Mouse (Mus musculus): ENCODE measurements around the gene Ltb. TPM values are rescaled to one million over a fixed set of nuclear protein-coding genes. Genes with fewer than 3 reads are reported as not detected.

Ltb gene
- 4.6 and 6.7 TPM in 2 replicates for polyA plus RNA-seq (2012; rRNA removed)

DNA sequence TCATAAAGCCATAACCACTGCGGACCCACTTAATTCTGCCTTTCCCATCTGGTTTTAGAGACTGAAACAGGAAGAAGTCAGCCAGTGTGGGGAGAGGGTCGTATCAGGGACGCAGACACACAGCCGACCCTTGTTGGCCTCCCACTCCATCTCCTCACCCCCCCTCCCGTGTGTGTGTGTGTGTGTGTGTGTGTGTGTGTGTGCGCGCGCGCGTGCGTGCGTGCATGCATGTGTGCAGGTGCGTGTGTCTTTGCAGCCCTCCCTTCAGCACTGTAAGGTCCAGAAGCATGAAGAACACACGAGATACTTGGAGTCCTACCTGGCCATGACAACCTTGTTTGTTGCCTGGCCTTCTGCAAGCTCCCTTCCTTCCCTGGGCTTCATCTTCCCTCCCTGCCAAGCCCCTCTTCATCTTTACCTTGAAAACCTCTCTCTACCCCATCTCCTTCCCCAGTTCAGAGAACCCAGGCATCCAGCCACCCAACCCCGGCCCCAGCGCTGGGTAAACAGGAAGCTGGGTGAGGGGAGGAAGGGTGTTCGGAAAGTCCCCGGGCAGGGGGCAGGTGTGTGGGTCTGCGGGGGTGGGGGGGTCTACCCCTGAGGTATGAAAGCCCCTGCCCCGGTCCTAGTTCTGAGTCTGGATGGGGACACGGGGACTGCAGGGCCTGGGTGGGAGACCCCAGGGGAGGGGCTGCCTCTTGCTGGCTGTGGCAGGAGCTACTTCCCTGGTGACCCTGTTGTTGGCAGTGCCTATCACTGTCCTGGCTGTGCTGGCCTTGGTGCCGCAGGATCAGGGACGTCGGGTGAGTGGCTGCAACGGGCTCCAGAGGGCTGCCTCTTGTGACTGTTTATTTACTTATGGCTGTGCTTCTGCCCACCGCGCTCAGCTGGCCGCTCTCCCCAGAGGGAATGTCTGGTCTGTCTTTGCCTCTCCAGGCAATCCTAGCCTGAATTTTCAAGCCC is at the start of gene Ltb:
Ltb (plus strand) TSS at position 559 of the 963 bp plus-strand sequence.

DNA sequence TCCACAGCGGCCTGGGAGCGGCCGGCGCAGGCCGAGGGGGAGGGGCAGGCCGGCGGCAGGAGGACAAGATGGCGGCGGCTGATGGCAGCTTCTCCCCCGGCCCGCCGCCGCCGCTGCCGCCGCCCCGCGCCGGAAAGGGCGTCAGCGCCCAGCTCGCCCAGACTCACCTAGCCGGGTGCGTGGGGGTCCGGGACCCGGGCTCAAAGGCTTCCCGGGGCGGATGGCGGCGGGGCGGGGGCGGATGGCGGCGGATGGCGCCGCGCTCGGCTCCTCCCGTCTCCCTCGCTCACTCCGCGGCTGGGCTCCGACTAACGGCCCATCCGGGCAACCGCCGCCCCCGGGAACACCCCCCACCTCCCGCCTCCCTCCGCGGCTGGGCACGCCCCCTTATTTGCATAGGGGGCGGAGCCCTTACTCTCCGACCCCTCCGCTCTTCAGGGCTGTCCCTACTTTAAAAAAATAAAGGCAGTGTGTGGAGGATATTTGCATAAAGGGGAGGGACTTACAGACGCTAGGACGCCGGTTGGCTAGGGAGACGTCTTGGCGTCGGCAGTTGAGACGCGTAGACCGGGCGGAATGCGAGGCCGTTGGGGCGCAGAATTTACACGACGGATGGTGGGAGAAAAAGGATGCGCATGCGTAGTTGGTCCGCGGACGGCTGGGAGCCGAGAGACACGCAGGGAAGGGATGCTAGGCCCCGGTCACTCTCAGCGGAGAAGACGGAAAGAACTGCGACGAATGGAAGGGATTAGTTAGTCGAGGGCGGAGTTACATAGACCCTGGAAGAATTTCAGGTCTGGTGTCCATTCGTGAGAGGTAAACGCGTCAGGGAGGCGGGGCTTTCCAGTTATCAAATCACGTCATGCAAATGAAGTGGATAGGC is 29.4 kb upstream of the Ltb start, which contains the start of gene Prrc2a:
Prrc2a (minus strand) TSS at position 330 of the 883 bp plus-strand sequence.

DNA sequence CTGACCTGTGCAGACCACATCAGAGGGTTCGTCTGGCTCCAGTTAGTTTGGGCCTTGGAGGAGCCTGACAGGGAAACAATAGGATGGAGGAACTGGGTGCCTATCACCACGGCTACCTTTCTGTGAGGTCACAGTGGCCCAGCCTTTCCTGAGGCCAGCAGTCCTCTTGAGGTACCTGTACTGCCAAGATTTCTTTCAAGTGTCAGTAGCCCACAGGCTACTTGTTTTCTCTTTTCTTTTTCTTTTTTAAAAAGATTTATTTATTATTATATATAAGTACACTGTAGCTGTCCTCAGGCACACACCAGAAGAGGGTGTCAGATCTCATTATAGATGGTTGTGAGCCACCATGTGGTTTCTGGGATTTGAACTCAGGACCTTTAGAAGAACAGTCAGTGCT is 18.3 kb upstream of the Ltb start, which contains the start of gene Aif1:
Aif1 (minus strand) TSS at position 101 of the 400 bp plus-strand sequence.

DNA sequence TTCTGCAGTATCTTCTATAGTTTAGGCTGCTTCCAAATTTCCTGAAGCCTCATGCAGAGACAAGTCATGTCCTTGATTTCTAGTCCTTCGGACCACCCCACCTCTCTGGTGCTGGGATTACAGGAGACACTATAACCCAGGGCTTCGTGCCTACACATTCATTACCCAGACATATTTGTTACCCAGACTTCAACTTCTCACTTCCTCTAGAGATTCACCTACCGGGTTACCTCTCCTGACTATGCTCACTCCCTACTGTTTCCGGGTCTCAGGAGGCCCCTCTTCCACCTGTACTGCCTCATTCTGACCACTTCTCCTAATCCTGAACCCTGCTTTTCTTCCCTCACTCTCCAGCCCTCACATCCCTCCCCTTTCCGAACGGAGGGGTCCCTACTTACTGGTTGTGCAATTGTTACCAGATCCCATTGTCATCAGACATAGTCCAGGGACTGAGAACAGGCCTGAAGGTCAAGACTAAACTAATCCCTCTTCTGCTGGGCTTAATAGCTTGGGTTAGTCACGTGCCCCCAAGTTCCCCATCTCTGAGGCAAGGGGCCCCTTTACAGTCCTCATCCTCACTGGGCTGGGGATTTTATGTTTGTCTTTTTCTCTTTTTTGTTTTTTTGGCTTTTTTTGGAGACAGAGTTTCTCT is 6.2 kb upstream of the Ltb start, which contains the start of gene Lst1:
Lst1 (minus strand) TSS at position 481 of the 652 bp plus-strand sequence.

DNA sequence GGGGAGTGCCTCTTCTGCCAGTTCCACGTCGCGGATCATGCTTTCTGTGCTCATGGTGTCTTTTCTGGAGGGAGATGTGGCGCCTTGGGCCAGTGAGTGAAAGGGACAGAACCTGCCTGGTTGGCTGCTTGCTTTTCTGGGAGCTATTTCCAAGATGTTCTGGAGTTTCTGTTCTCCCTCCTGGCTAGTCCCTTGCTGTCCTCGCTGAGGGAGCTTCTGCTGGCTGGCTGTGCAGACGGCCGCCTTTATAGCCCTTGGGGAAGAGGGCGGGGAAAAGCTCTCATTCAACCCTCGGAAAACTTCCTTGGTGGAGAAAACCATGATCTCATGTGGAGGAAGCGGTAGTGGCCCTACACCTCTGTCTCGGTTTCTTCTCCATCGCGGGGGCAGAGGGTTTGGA is 7.5 kb downstream of the Ltb start, which contains the start of gene Tnf:
Tnf (minus strand) TSS at position 221 of the 400 bp plus-strand sequence.

DNA sequence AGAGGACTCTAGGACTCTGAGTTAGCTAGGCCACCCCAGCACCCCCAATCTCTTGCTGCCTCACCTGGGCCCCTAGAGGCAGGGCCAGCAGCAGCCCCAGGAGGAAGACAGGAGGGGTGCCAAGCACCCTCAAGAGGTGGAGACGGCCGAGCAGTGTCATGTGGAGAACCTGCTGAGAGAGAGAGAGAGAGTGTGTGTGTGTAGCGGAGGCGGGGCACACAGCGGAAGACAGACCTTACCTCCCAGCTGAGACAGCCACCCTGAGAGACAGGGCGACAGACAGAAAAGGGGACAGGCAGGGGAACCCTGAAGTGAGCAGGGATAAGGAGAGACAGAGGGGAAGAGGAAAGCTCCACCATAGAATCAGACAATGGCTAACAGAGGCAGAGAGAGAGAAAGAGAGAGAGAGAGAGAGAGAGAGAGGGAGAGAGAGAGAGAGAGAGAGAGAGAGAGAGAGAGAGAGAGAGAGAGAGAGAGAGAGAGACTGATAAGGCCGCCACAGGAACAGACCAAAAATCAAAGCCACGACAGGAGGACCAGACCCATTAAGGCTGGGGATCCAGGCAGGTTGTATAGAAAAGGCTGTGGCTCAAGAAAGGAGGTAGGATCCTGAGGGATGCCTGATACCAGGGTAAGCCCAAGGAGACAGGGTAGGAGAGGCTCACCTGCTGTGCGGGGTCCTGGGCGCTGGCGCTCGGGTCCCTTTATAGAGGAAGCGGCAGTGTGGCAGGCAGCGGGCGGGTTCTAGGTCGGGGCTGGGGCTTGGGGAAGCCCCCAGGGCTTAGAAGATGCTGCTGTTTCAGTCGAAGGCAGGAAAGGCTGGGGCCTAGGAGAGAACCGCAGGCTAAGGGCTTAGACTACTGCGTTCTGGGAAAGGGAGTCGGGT is 10.5 kb downstream of the Ltb start, which contains the start of gene Lta:
Lta (minus strand) TSS at position 858 of the 886 bp plus-strand sequence.

DNA sequence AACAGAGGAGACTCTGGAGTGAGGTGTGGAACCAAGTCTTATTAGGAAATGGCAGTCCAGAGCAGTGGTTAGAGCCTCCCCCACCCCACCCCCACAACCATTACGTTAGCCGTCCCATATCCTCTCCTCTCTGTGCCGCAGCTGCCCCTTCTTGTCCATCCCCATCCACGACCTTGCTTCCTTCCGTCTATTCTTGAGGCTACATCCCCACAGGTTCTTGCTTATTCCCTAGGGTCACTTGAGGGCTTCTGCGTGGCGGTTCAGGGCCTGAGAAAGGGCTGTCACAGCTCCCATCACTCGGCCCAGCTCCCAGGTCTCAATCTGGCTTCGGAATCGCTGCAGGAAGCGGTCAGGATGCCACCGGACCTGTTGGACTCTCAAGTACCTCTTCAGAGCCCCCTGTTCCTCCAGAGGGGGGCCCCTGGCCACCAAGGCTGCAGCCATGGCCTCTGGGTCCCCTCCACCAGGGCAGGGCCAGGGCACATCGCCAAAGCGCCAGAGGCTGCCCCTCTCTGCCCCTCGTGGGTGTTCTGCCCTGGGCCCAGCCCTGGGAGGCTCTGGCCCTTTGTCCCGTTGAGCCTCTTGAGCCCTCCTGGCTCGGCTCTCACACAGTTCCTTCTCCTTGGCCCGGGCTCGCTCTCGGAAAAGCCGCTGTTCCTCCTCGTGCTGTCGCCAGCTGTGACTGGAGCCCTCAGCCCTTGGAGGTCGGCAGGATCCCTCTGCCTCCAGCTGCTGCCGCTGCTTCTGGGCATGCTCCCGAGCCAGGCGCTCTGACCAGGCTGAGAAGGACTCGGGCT is 26.1 kb downstream of the Ltb start, which contains the start of gene Gm16181:
Gm16181 (plus strand) TSS at position 679 of the 797 bp plus-strand sequence.

DNA sequence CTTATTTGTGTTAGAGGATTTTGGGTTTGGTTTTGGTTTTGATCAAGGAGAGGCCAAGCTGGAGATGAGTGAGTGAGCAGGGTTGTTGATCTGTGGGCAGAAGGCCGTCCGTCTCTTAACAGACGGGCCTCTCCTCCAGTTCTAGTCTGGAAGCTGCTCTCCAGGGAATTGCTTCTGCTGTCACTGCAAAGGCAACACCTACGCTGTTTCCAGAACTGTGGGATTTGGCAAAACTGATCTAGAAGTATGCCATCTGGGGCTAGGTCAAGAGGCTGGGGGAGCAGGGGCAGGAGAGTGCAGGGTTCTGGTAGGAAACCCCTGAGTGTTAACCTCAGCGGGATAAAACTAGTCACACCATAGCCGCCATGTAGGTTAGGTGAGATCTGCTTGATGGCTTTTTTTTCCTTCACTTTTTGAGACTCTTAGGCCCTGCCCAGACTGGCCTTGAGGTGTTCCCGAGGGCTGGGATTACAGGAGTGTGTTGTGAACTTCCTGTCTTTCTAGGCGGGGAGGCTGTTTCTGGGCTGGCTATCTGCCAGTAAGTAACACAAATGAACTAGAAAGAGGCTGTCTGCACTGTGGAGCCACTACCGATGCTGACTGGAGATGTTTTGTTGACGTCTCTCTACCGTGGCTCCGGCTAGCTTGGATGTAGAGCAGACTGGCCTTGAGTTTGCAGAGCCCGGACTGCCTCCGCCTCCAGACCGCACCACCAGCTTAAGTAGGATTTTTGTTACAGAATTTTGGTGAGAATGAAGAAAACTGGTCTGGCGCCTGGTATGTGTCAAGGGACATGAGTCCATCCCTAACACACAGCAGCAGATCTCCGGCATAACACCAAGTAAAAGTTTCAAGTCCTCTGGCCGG is 39.1 kb downstream of the Ltb start, which contains the start of gene Atp6v1g2:
Atp6v1g2 (plus strand) TSS at position 547 of the 867 bp plus-strand sequence.

DNA sequence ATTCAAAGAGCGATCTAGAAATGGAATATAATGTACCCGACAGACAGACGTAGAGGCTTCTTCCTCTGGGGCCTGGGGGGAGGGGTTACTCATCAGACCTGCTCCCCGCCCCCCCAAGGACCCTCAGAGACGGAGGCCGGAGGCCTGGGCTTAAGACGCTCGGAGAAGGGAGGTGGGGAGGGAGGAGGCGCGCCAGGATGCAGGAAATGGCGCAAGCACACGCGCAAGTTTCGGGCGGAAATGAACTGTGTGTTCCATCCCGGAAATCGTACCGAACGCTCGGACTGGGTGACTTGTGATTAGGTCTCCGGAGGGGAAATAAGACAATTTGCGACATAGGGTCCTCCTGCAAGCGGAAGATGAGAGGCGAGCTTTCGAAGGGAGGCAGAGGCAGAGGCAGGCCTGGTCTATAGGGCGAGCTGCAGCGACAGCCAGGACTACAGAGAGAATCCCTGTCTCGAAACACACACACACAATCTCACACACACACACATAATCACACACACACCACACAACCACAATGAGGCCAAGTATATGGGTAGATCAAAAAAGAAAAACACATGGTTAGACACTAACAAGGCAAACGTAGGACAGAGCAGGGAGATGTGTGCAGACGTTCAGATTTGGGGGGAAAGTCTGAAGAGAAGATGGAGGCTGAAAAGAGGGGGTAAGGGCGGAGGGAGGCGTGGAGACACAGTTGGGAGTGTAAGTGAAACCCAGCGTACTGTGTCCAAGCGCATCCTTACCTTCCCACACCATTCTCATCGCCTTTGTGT is 41.6 kb downstream of the Ltb start, which contains the start of gene Nfkbil1:
Nfkbil1 (minus strand) TSS at position 179 of the 776 bp plus-strand sequence.

DNA sequence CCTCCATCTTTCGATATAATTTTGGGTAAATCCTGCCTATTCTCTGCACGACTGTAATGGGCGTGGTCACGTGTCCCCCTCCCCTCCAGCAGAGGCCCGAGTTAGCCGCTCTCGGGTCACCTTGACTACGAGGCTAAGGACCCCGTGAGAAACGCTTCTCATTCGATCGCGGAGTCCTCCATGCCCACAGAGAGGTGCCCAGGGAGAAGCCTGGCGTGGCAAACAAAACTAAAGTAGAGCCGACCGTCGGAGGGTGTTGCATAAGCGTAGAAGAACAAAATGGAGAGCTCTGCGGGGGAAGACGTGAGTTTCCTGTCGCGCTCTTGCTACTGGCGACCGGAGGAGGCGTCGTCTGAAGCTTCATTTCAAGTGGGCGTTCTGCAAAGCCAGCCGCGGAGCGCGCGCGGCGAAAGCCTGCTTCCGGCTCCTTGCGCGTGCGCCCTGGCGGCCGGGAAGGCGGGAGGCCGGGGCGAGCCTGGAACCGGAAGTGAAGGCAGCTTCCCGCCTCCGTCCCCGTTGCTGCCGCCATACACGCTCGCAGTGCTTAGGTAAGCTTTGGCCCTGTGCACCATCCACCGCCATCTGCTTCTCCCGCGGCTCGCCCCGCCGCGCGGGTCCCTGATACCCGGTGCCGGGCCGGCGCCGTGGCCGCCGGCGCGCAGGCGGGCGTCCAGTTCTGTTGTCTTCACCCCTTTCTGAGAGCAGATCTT is 47.2 kb downstream of the Ltb start, which contains the start of gene Ddx39b:
Ddx39b (plus strand) TSS at position 442 of the 710 bp plus-strand sequence.

Other genes starting within 250 kb of the Ltb start
- 132 and 153 TPM in 2 replicates for gene Hspa1b, start 235.2 kb upstream of the Ltb start, polyA plus RNA-seq (2012; rRNA removed)
- 1.1 TPM in 1 of 2 replicates, not detected in the other for gene Gm20481, start 224.5 kb upstream of the Ltb start, polyA plus RNA-seq (2012; rRNA removed)
- 71.2 and 74.4 TPM in 2 replicates for gene Hspa1a, start 222.3 kb upstream of the Ltb start, polyA plus RNA-seq (2012; rRNA removed)
- gene Hspa1l, start 221.7 kb upstream of the Ltb start, polyA plus RNA-seq (2012; rRNA removed), result 0.28 and 0.47 TPM in 2 replicates
- gene Lsm2, start 212.6 kb upstream of the Ltb start, polyA plus RNA-seq (2012; rRNA removed), result 107 and 128 TPM in 2 replicates
- 349 and 387 TPM in 2 replicates for gene Vars, start 193.5 kb upstream of the Ltb start, polyA plus RNA-seq (2012; rRNA removed)
- 1.6 and 1.7 TPM in 2 replicates for gene Vwa7, start 177.9 kb upstream of the Ltb start, polyA plus RNA-seq (2012; rRNA removed)
- gene Sapcd1, start 166.4 kb upstream of the Ltb start, polyA plus RNA-seq (2012; rRNA removed), result 2.2 and 3.1 TPM in 2 replicates
- 2.8 and 3.2 TPM in 2 replicates for gene Msh5, start 147.7 kb upstream of the Ltb start, polyA plus RNA-seq (2012; rRNA removed)
- gene Clic1, start 144.5 kb upstream of the Ltb start, polyA plus RNA-seq (2012; rRNA removed), result 134 and 150 TPM in 2 replicates
- gene Ddah2, start 135.4 kb upstream of the Ltb start, polyA plus RNA-seq (2012; rRNA removed), result 113 and 116 TPM in 2 replicates
- gene Ly6g6c, start 129.1 kb upstream of the Ltb start, polyA plus RNA-seq (2012; rRNA removed), result not detected in 2 replicates
- gene Mpig6b, start 128.3 kb upstream of the Ltb start, polyA plus RNA-seq (2012; rRNA removed), result 0.25 and 0.36 TPM in 2 replicates
- gene Ly6g6e, start 117.5 kb upstream of the Ltb start, polyA plus RNA-seq (2012; rRNA removed), result 13.7 and 17.0 TPM in 2 replicates
- 7.4 and 8.5 TPM in 2 replicates for gene Ly6g6d, start 116.4 kb upstream of the Ltb start, polyA plus RNA-seq (2012; rRNA removed)
- not detected in 2 replicates for gene Ly6g6f, start 108.8 kb upstream of the Ltb start, polyA plus RNA-seq (2012; rRNA removed)
- 223 and 260 TPM in 2 replicates for gene Abhd16a, start 105.2 kb upstream of the Ltb start, polyA plus RNA-seq (2012; rRNA removed)
- gene Ly6g5c, start 86.2 kb upstream of the Ltb start, polyA plus RNA-seq (2012; rRNA removed), result not detected in 2 replicates
- gene Ly6g5b, start 79.0 kb upstream of the Ltb start, polyA plus RNA-seq (2012; rRNA removed), result 1.5 and 2.3 TPM in 2 replicates
- 17.4 and 20.2 TPM in 2 replicates for gene Gpank1, start 73.0 kb upstream of the Ltb start, polyA plus RNA-seq (2012; rRNA removed)
- 246 and 449 TPM in 2 replicates for gene Csnk2b, start 72.4 kb upstream of the Ltb start, polyA plus RNA-seq (2012; rRNA removed)
- gene D17H6S53E, start 68.1 kb upstream of the Ltb start, polyA plus RNA-seq (2012; rRNA removed), result 7.9 and 13.4 TPM in 2 replicates
- gene Apom, start 62.4 kb upstream of the Ltb start, polyA plus RNA-seq (2012; rRNA removed), result 0.16 and 0.37 TPM in 2 replicates
- 379 and 401 TPM in 2 replicates for gene Bag6, start 59.3 kb upstream of the Ltb start, polyA plus RNA-seq (2012; rRNA removed)
- gene Prrc2a, start 29.5 kb upstream of the Ltb start, polyA plus RNA-seq (2012; rRNA removed), result 592 and 637 TPM in 2 replicates
- gene Aif1, start 18.4 kb upstream of the Ltb start, polyA plus RNA-seq (2012; rRNA removed), result 1.4 and 1.9 TPM in 2 replicates
- 15.6 and 19.9 TPM in 2 replicates for gene Lst1, start 6.0 kb upstream of the Ltb start, polyA plus RNA-seq (2012; rRNA removed)
- 0.62 and 0.77 TPM in 2 replicates for gene Tnf, start 7.6 kb downstream of the Ltb start, polyA plus RNA-seq (2012; rRNA removed)
- 0.16 and 0.36 TPM in 2 replicates for gene Lta, start 10.9 kb downstream of the Ltb start, polyA plus RNA-seq (2012; rRNA removed)
- not detected in 2 replicates for gene Gm16181, start 26.4 kb downstream of the Ltb start, polyA plus RNA-seq (2012; rRNA removed)
- gene Atp6v1g2, start 39.2 kb downstream of the Ltb start, polyA plus RNA-seq (2012; rRNA removed), result 6.9 and 13.4 TPM in 2 replicates
- 42.9 and 64.2 TPM in 2 replicates for gene Nfkbil1, start 41.4 kb downstream of the Ltb start, polyA plus RNA-seq (2012; rRNA removed)
- 360 and 468 TPM in 2 replicates for gene Ddx39b, start 47.3 kb downstream of the Ltb start, polyA plus RNA-seq (2012; rRNA removed)
- 422 and 558 TPM in 2 replicates for gene H2-D1, start 68.3 kb downstream of the Ltb start, polyA plus RNA-seq (2012; rRNA removed)
- gene H2-Q1, start 126.0 kb downstream of the Ltb start, polyA plus RNA-seq (2012; rRNA removed), result not detected in 2 replicates
- gene H2-Q2, start 147.8 kb downstream of the Ltb start, polyA plus RNA-seq (2012; rRNA removed), result 1.3 and 2.0 TPM in 2 replicates
- 77.6 and 85.0 TPM in 2 replicates for gene H2-Q4, start 185.2 kb downstream of the Ltb start, polyA plus RNA-seq (2012; rRNA removed)
- 20.9 and 39.7 TPM in 2 replicates for gene H2-Q6, start 230.4 kb downstream of the Ltb start, polyA plus RNA-seq (2012; rRNA removed)
- 52.3 and 110 TPM in 2 replicates for gene H2-Q7, start 244.7 kb downstream of the Ltb start, polyA plus RNA-seq (2012; rRNA removed)

All from ovary, adult 2 months (tissue).